Mouse (Mus musculus) spleen, adult 10 weeks (tissue): ENCODE data around the gene Dync1li2. TPM values are rescaled to one million over a fixed set of nuclear protein-coding genes. Genes with fewer than 3 reads are reported as not detected.

Experiments
- polyA plus RNA-seq: library from polyadenylated mRNA; stranded (reverse); fragments of 350-450 nt; fragmentation: Illumina TruSeq; extraction: RNeasy Lipid Tissue Mini Kit (QIAGEN cat#74804); gene quantifications from one replicate; pipeline ENCODE4 v1.2.3, GENCODE M21; 2015; ENCODE audit warnings: low replicate concordance; ENCODE audit not compliant: insufficient read depth

The Dync1li2 gene
- 66.6 TPM for polyA plus RNA-seq

DNA sequence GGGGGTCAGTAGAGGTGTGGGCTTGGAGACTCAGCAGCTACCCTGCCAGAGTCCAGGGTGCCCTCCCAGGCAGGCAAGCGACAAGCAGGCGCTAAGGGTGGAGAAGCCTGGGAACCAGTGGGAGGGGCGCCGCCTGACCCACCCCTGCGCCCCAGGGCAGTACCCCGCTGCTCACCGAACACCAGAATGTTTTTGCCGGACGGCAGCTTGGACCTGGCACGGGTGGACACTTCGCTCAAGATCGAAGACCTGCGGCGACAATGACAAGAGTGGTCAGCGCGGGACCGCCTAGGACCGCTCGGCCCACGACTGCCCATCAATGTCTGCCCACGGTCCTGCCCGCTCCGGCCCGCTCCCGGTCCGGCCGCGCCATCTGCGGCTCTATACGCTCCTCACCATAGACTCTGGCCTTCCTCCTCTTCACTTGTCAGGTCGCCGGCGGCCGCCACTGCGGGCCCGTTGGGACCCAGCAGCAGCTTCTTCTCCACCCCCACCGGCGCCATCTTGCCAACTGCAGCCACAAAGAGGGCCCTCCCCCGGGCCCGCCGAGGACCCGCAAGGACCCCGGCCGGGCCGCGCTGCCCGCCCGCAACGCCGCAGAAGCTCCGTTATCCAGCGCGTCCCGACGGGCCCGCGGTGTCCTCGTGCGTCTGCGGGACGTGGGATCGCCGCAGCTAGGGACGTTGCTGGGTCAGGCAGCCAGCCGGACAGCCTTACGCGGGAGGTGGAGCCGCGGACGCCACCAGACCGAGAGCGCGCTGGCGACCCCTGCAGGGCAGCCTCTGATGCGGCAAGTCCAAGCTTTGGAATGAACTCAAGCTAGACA is at the start of gene Dync1li2:
Gene Dync1li2 (minus strand): TSS at position 749 of the 826 bp plus-strand sequence.

DNA sequence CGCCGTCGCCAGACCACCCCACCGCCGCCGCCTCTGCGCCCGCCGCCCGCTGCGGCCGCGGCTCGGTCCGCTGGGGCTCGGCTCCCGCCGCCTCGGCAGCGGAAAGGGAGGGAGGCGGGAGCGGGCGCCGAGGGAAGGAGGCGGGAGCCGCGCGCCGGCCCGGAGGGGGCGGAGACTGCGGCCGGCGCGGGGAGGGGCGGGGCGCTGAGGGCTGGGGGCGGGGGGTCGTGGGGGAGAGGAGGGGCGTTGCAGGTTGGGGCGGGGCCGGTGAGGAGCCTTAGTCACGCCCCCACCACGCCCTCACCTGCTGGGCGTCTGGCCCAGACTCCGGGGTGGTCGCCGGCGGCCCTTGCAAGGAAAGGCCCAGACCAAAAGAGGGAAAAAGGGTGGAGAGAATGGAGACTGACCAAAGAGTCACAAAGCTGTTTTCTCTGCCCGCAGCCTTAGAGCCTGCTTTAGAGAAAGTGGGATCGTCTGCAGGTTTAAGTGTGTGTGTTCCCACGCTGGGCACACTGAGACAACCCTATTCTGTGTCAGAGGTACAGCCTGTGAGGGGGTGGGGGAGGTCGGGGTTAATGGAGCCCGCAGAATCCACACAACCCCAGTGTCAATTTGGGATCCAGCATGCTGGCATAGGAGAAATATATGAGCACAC is 47.0 kb downstream of the Dync1li2 start, which contains the start of gene Cmtm4:
Gene Cmtm4 (minus strand): TSS at position 105 of the 655 bp plus-strand sequence.

Other genes starting within 250 kb of the Dync1li2 start
- gene Tk2, start 194.5 kb downstream of the Dync1li2 start, polyA plus RNA-seq, result 71.4 TPM
- 107 TPM for gene Cklf, start 192.2 kb downstream of the Dync1li2 start, polyA plus RNA-seq
- gene Cmtm2a, start 149.9 kb downstream of the Dync1li2 start, polyA plus RNA-seq, result not detected
- not detected for gene Gm45711, start 133.0 kb downstream of the Dync1li2 start, polyA plus RNA-seq
- not detected for gene Cmtm1, start 132.9 kb downstream of the Dync1li2 start, polyA plus RNA-seq
- gene Gm11020, start 121.5 kb downstream of the Dync1li2 start, polyA plus RNA-seq, result not detected
- gene Cmtm2b, start 120.8 kb downstream of the Dync1li2 start, polyA plus RNA-seq, result not detected
- 48.5 TPM for gene Cmtm3, start 103.6 kb downstream of the Dync1li2 start, polyA plus RNA-seq
- gene Cmtm4, start 47.2 kb downstream of the Dync1li2 start, polyA plus RNA-seq, result 11.4 TPM
- gene Terb1, start 66.9 kb upstream of the Dync1li2 start, polyA plus RNA-seq, result 4.2 TPM
- 107 TPM for gene Nae1, start 91.6 kb upstream of the Dync1li2 start, polyA plus RNA-seq
- gene Car7, start 91.6 kb upstream of the Dync1li2 start, polyA plus RNA-seq, result 1.5 TPM
- gene Pdp2, start 148.4 kb upstream of the Dync1li2 start, polyA plus RNA-seq, result 6.9 TPM
- not detected for gene Cdh16, start 181.3 kb upstream of the Dync1li2 start, polyA plus RNA-seq
- 4.9 TPM for gene Rrad, start 188.3 kb upstream of the Dync1li2 start, polyA plus RNA-seq
- gene Ciao2b, start 198.9 kb upstream of the Dync1li2 start, polyA plus RNA-seq, result 21.5 TPM